Mouse (Mus musculus) embryonic fibroblast, embryonic 13.5 days (primary cell): ENCODE results near the gene Hmga1b. TPM values are rescaled to one million over a fixed set of nuclear protein-coding genes. Genes with fewer than 3 reads are reported as not detected.
A peak's percentile ranks its signal among the peaks of the same experiment; 100 is the strongest.

Experiments used
- H3K27ac ChIP-seq: 2 replicates; pipeline ENCODE4 v1.5.1; 2012; ENCODE audit warnings: low read length, control low read depth, inconsistent platforms; ENCODE audit not compliant: insufficient read depth
- H3K4me1 ChIP-seq: 2 replicates; pipeline ENCODE4 v1.6.1; 2011; ENCODE audit warnings: low read length; ENCODE audit not compliant: control insufficient read depth, insufficient read depth
- H3K4me3 ChIP-seq: 2 replicates; pipeline ENCODE4 v1.5.1; 2011; ENCODE audit warnings: mild to moderate bottlenecking, control low read depth, low read length; ENCODE audit not compliant: insufficient read depth
- CTCF ChIP-seq: IDR thresholded peaks from 2 replicates; pipeline ENCODE4 v1.5.1; 2011; ENCODE audit warnings: mild to moderate bottlenecking, control low read depth, low read length, moderate library complexity, borderline replicate concordance; ENCODE audit not compliant: insufficient read depth
- POLR2A ChIP-seq: IDR thresholded peaks from 2 replicates; pipeline ENCODE4 v1.6.1; 2011; ENCODE audit warnings: low read depth, mild to moderate bottlenecking, control low read depth, low read length, moderate library complexity
- polyA plus RNA-seq: library from polyadenylated mRNA; stranded (reverse); fragments of >200 nt; gene quantifications from 2 replicates; pipeline ENCODE4 v1.2.4, GENCODE M21; 2011; ENCODE audit warnings: low read depth; ENCODE audit not compliant: missing spikeins, insufficient read length

Gene Hmga1b
- polyA plus RNA-seq, 1 experiment = 1.3 TPM

GRCm38 (mm10) chr11:120798244-120798643, 35.6 kb downstream of the Hmga1b start:
- Histone ChIP-seq H3K27ac (no peak overlapping the region), H3K4me3 (no peak overlapping the region), H3K4me1 (peaks cover 8% of the 10 kb centered on the region; the same call in 1 of the 2 replicates)
- TF ChIP-seq POLR2A = no peak
- TF ChIP-seq CTCF = no peak

GRCm38 (mm10) chr11:120799316-120799890, 36.8 kb downstream of the Hmga1b start:
- Histone ChIP-seq H3K4me3 (no peak overlapping the region), H3K27ac (no peak overlapping the region), H3K4me1 (peaks cover 8% of the 10 kb centered on the region; the same call in 1 of the 2 replicates)
- TF ChIP-seq POLR2A (no peak), CTCF (no peak)

GRCm38 (mm10) chr11:120800061-120800904, 37.7 kb downstream of the Hmga1b start:
- H3K4me3 ChIP-seq = no peak overlapping the region
- H3K4me1 ChIP-seq = peaks cover 8% of the 10 kb centered on the region; the same call in 1 of the 2 replicates
- peak overlapping the region; percentile 42 for H3K27ac ChIP-seq
- TF ChIP-seq POLR2A (peak; percentile 66), CTCF (peak; percentile 65; the same call in 1 of the 2 replicates)

- no peak overlapping the region for H3K27ac ChIP-seq
- H3K4me1 ChIP-seq = peaks cover 8% of the 10 kb centered on the region; the same call in 1 of the 2 replicates
- no peak for TF ChIP-seq POLR2A
- TF ChIP-seq CTCF = no peak
- no peak overlapping the region for H3K4me3 ChIP-seq
These were observed 41.7 kb downstream of the Hmga1b start for GRCm38 (mm10) chr11:120804274-120804673.

- peaks cover 8% of the 10 kb centered on the region; the same call in 1 of the 2 replicates for H3K4me1 ChIP-seq
- H3K4me3 ChIP-seq = no peak overlapping the region
- no peak overlapping the region for H3K27ac ChIP-seq
- TF ChIP-seq POLR2A (no peak), CTCF (no peak)
These were observed 42.2 kb downstream of the Hmga1b start for GRCm38 (mm10) chr11:120804769-120805168.

GRCm38 (mm10) chr11:120805375-120806298, 43.0 kb downstream of the Hmga1b start:
- Histone ChIP-seq H3K4me1 (0 out of 2 replicates have a peak, but pooled peaks cover 3% of the 10 kb centered on the region), H3K27ac (no peak overlapping the region), H3K4me3 (no peak overlapping the region)
- no peak for TF ChIP-seq CTCF
- TF ChIP-seq POLR2A = no peak

- H3K27ac ChIP-seq = no peak overlapping the region
- H3K4me3 ChIP-seq = no peak overlapping the region
- TF ChIP-seq POLR2A = no peak
- TF ChIP-seq CTCF = no peak
- no peaks in the 10 kb centered on the region for H3K4me1 ChIP-seq
These were observed 45.4 kb downstream of the Hmga1b start for GRCm38 (mm10) chr11:120808010-120808409.

GRCm38 (mm10) chr11:120812068-120812467, 49.5 kb downstream of the Hmga1b start:
- Histone ChIP-seq H3K27ac (no peak overlapping the region), H3K4me1 (no peaks in the 10 kb centered on the region), H3K4me3 (no peak overlapping the region)
- TF ChIP-seq CTCF (no peak), POLR2A (no peak)

Other genes starting within 250 kb of the Hmga1b start
- not detected in 2 replicates for gene Gcgr, start 232.1 kb upstream of the Hmga1b start, polyA plus RNA-seq
- 65.4 and 90.1 TPM in 2 replicates for gene Mcrip1, start 213.1 kb upstream of the Hmga1b start, polyA plus RNA-seq
- not detected in 2 replicates for gene Ppp1r27, start 211.7 kb upstream of the Hmga1b start, polyA plus RNA-seq
- gene P4hb, start 189.5 kb upstream of the Hmga1b start, polyA plus RNA-seq = 846 and 907 TPM in 2 replicates
- 500 and 534 TPM in 2 replicates for gene Arhgdia, start 181.2 kb upstream of the Hmga1b start, polyA plus RNA-seq
- gene Alyref, start 164.4 kb upstream of the Hmga1b start, polyA plus RNA-seq = 112 and 150 TPM in 2 replicates
- gene Anapc11, start 164.4 kb upstream of the Hmga1b start, polyA plus RNA-seq = 78.0 and 87.2 TPM in 2 replicates
- gene Npb, start 154.3 kb upstream of the Hmga1b start, polyA plus RNA-seq = not detected in 2 replicates
- 39.5 and 45.2 TPM in 2 replicates for gene Pcyt2, start 144.9 kb upstream of the Hmga1b start, polyA plus RNA-seq
- 15.9 and 19.2 TPM in 2 replicates for gene Sirt7, start 137.6 kb upstream of the Hmga1b start, polyA plus RNA-seq
- 39.4 and 43.9 TPM in 2 replicates for gene Mafg, start 129.2 kb upstream of the Hmga1b start, polyA plus RNA-seq
- 44.5 and 59.0 TPM in 2 replicates for gene Pycr1, start 119.0 kb upstream of the Hmga1b start, polyA plus RNA-seq
- not detected in 2 replicates for gene Myadml2, start 114.6 kb upstream of the Hmga1b start, polyA plus RNA-seq
- 0.47 and 0.63 TPM in 2 replicates for gene Notum, start 101.6 kb upstream of the Hmga1b start, polyA plus RNA-seq
- gene Aspscr1, start 89.8 kb upstream of the Hmga1b start, polyA plus RNA-seq = 49.8 and 53.9 TPM in 2 replicates
- 42.8 and 44.1 TPM in 2 replicates for gene Cenpx, start 49.1 kb upstream of the Hmga1b start, polyA plus RNA-seq
- gene Lrrc45, start 48.9 kb upstream of the Hmga1b start, polyA plus RNA-seq = 16.1 and 17.8 TPM in 2 replicates
- gene Rac3, start 41.3 kb upstream of the Hmga1b start, polyA plus RNA-seq = 16.0 and 20.8 TPM in 2 replicates
- 31.6 and 52.4 TPM in 2 replicates for gene Dcxr, start 35.5 kb upstream of the Hmga1b start, polyA plus RNA-seq
- 27.8 and 30.7 TPM in 2 replicates for gene Cbr2, start 30.7 kb upstream of the Hmga1b start, polyA plus RNA-seq
- 12.8 and 13.0 TPM in 2 replicates for gene Rfng, start 21.4 kb downstream of the Hmga1b start, polyA plus RNA-seq
- gene Gps1, start 21.5 kb downstream of the Hmga1b start, polyA plus RNA-seq = 103 and 112 TPM in 2 replicates
- 23.7 and 24.0 TPM in 2 replicates for gene Dus1l, start 33.6 kb downstream of the Hmga1b start, polyA plus RNA-seq
- 61.2 and 72.6 TPM in 2 replicates for gene Fasn, start 61.8 kb downstream of the Hmga1b start, polyA plus RNA-seq
- gene Ccdc57, start 170.1 kb downstream of the Hmga1b start, polyA plus RNA-seq = 0.82 and 1.9 TPM in 2 replicates
- 43.8 and 63.2 TPM in 2 replicates for gene Slc16a3, start 185.7 kb downstream of the Hmga1b start, polyA plus RNA-seq
- 141 and 142 TPM in 2 replicates for gene Csnk1d, start 228.5 kb downstream of the Hmga1b start, polyA plus RNA-seq